Mouse (Mus musculus) heart, postnatal 0 days (tissue): ENCODE results near the gene Krtap19-3.

ENCODE experiments used
- CTCF ChIP-seq: IDR thresholded peaks from 2 replicates; pipeline ENCODE4 v1.5.1; 2016; ENCODE audit warnings: antibody characterized with exemption, control low read depth, low read depth
- EP300 ChIP-seq: IDR thresholded peaks from 2 replicates; pipeline ENCODE4 v1.6.1; 2016; ENCODE audit warnings: antibody characterized with exemption, low read depth

DNA sequence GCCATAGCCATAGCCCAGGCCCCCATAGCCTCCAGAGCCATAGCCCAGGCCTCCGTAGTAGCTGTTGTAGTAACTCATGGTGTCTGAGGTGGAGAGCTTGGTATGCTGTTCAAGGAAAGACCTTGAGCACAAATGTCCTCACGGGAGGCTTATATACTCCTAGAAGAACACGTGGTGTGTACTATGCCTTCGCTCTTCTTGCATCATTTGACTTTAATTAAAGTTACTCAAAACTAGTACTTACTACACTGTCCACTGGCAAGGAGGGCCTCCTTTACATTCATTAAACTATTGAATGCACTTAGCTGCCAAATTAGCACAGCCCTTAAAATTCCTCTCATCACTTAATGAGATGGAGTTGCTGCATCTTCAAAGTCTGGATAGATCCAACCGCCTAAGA lies 7.2 kb upstream of the Krtap19-3 start, which contains the start of gene Krtap19-4:
- TF ChIP-seq CTCF: no peak
- TF ChIP-seq EP300: no peak
